Mouse (Mus musculus): ENCODE measurements around the gene Ptprcap. TPM values are rescaled to one million over a fixed set of nuclear protein-coding genes. Genes with fewer than 3 reads are reported as not detected.

Ptprcap gene
- polyA plus RNA-seq (2014; fragmentation: Nextera tagmentation; extraction: Ambion mirVana), result 5.1 and 6.7 TPM in 2 replicates

DNA sequence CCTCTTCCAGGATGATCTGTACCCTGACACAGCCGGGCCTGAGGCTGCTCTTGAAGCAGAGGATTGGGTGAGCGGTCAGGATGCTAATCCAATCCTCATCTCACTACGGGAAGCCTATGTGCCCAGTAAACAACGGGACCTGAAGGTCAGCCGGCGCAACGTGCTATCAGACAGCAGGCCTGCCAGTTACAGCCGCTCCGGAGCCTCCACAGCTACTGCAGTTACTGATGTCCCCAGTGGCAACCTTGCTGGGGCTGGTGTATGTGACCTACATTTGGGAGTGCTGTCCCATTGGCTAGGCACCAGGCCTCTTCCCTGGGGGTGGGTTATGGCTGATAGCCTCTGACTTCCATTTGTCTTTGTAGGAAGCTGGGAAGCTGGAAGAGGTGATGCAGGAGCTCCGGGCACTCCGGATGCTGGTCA is at the start of gene Ptprcap:
Ptprcap (plus strand) TSS at position 373 of the 423 bp plus-strand sequence.
- no peaks in the 10 kb centered on the region for H3K27me3 ChIP-seq (replicated peaks; ENCODE audit: control insufficient read depth, insufficient read depth, low read length)
- no peak within 1 kb of the TSS for H3K4me2 ChIP-seq (ENCODE audit: low read depth, low read length)
- H3K9ac ChIP-seq (ENCODE audit: low read depth, low read length), result no peak within 1 kb of the TSS
- whole genome bisulfite sequencing, result 84% methylated on average over 10 of the region's 11 CpGs
- DNase-seq (ENCODE audit: low spot score), result no peak
- no peak within 1 kb of the TSS for H3K4me3 ChIP-seq (ENCODE audit: low read depth, low read length)
- H3K36me3 ChIP-seq (ENCODE audit: control insufficient read depth, insufficient read depth, low read length), result peaks cover 64% of the 10 kb centered on the region
- no peak for ATAC-seq (ENCODE audit: low read depth)
- no peaks in the 10 kb centered on the region for H3K9me3 ChIP-seq (ENCODE audit: control insufficient read depth, low read length)
- H3K27ac ChIP-seq (replicated peaks; ENCODE audit: low read depth, low read length), result no peak within 1 kb of the TSS
- H3K4me1 ChIP-seq (ENCODE audit: control insufficient read depth, insufficient read depth, low read length), result 0 out of 2 replicates have a peak, but pooled peaks cover 5% of the 10 kb centered on the region

GRCm38 (mm10) chr19:4103792-4104191 is 49.6 kb upstream of the Ptprcap start:
- peaks cover 21% of the 10 kb centered on the region for H3K4me1 ChIP-seq (ENCODE audit: control insufficient read depth, insufficient read depth, low read length)
- no peak overlapping the region for H3K9ac ChIP-seq (ENCODE audit: low read depth, low read length)
- no peak overlapping the region for H3K4me2 ChIP-seq (ENCODE audit: low read depth, low read length)
- peaks cover 31% of the 10 kb centered on the region for H3K27me3 ChIP-seq (replicated peaks; ENCODE audit: control insufficient read depth, insufficient read depth, low read length)
- no peak overlapping the region for H3K4me3 ChIP-seq (ENCODE audit: low read depth, low read length)
- H3K36me3 ChIP-seq (ENCODE audit: control insufficient read depth, insufficient read depth, low read length), result no peaks in the 10 kb centered on the region
- ATAC-seq (ENCODE audit: low read depth) (no peak), DNase-seq (ENCODE audit: low spot score) (no peak)
- no peaks in the 10 kb centered on the region for H3K9me3 ChIP-seq (ENCODE audit: control insufficient read depth, low read length)
- WGBS, result 68% methylated on average over 3 of the region's 3 CpGs
- no peak overlapping the region for H3K27ac ChIP-seq (replicated peaks; ENCODE audit: low read depth, low read length)

GRCm38 (mm10) chr19:4104675-4105194 is 48.7 kb upstream of the Ptprcap start:
- Histone ChIP-seq H3K27me3 (replicated peaks; ENCODE audit: control insufficient read depth, insufficient read depth, low read length) (peaks cover 24% of the 10 kb centered on the region), H3K9ac (ENCODE audit: low read depth, low read length) (no peak overlapping the region), H3K36me3 (ENCODE audit: control insufficient read depth, insufficient read depth, low read length) (no peaks in the 10 kb centered on the region), H3K4me3 (ENCODE audit: low read depth, low read length) (no peak overlapping the region), H3K9me3 (ENCODE audit: control insufficient read depth, low read length) (no peaks in the 10 kb centered on the region), H3K4me2 (ENCODE audit: low read depth, low read length) (no peak overlapping the region), H3K27ac (replicated peaks; ENCODE audit: low read depth, low read length) (no peak overlapping the region), H3K4me1 (ENCODE audit: control insufficient read depth, insufficient read depth, low read length) (peaks cover 14% of the 10 kb centered on the region)
- 79% methylated on average over 14 of the region's 16 CpGs for WGBS
- DNase-seq (ENCODE audit: low spot score) (no peak), ATAC-seq (ENCODE audit: low read depth) (no peak)

- Histone ChIP-seq H3K4me1 (ENCODE audit: control insufficient read depth, insufficient read depth, low read length) (no peaks in the 10 kb centered on the region), H3K36me3 (ENCODE audit: control insufficient read depth, insufficient read depth, low read length) (peaks cover under 1% of the 10 kb centered on the region), H3K9me3 (ENCODE audit: control insufficient read depth, low read length) (no peaks in the 10 kb centered on the region), H3K27me3 (replicated peaks; ENCODE audit: control insufficient read depth, insufficient read depth, low read length) (peaks cover 5% of the 10 kb centered on the region), H3K9ac (ENCODE audit: low read depth, low read length) (no peak overlapping the region), H3K27ac (replicated peaks; ENCODE audit: low read depth, low read length) (no peak overlapping the region), H3K4me3 (ENCODE audit: low read depth, low read length) (no peak overlapping the region), H3K4me2 (ENCODE audit: low read depth, low read length) (no peak overlapping the region)
- ATAC-seq (ENCODE audit: low read depth) (no peak), DNase-seq (ENCODE audit: low spot score) (no peak)
- 84% methylated on average over 14 of the region's 14 CpGs for WGBS
These were observed 46.8 kb upstream of the Ptprcap start for GRCm38 (mm10) chr19:4106654-4107053.

DNA sequence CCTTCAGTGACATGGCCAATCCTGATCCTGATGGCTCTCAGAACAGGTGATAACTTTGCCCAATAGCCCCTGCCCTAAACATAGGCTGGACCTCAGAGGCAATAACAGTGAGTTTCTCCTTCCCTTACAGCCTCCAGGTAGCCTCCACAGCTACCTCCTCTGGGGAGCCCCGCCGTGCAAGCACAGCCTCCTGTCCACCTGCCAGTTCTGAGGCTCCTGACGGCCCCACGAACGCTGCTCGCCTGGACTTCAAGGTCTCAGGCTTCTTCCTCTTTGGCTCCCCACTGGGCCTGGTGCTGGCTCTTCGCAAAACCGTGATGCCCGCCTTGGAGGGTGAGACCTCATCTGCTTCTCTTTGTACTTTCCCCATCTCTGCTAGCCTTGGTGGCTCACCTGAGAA is 44.9 kb upstream of the Ptprcap start:
- no peaks in the 10 kb centered on the region for H3K4me1 ChIP-seq (ENCODE audit: control insufficient read depth, insufficient read depth, low read length)
- no peaks in the 10 kb centered on the region for H3K27me3 ChIP-seq (replicated peaks; ENCODE audit: control insufficient read depth, insufficient read depth, low read length)
- WGBS, result 85% methylated on average over 9 of the region's 9 CpGs
- no peak overlapping the region for H3K4me3 ChIP-seq (ENCODE audit: low read depth, low read length)
- ATAC-seq (ENCODE audit: low read depth), result no peak
- H3K27ac ChIP-seq (replicated peaks; ENCODE audit: low read depth, low read length), result no peak overlapping the region
- H3K9ac ChIP-seq (ENCODE audit: low read depth, low read length), result no peak overlapping the region
- no peaks in the 10 kb centered on the region for H3K9me3 ChIP-seq (ENCODE audit: control insufficient read depth, low read length)
- no peak for DNase-seq (ENCODE audit: low spot score)
- no peak overlapping the region for H3K4me2 ChIP-seq (ENCODE audit: low read depth, low read length)
- peaks cover 17% of the 10 kb centered on the region for H3K36me3 ChIP-seq (ENCODE audit: control insufficient read depth, insufficient read depth, low read length)

- no peak overlapping the region for H3K9ac ChIP-seq (ENCODE audit: low read depth, low read length)
- no peaks in the 10 kb centered on the region for H3K27me3 ChIP-seq (replicated peaks; ENCODE audit: control insufficient read depth, insufficient read depth, low read length)
- H3K9me3 ChIP-seq (ENCODE audit: control insufficient read depth, low read length), result no peaks in the 10 kb centered on the region
- H3K27ac ChIP-seq (replicated peaks; ENCODE audit: low read depth, low read length), result no peak overlapping the region
- H3K4me2 ChIP-seq (ENCODE audit: low read depth, low read length), result no peak overlapping the region
- peaks cover 50% of the 10 kb centered on the region for H3K36me3 ChIP-seq (ENCODE audit: control insufficient read depth, insufficient read depth, low read length)
- no peak overlapping the region for H3K4me3 ChIP-seq (ENCODE audit: low read depth, low read length)
- DNase-seq (ENCODE audit: low spot score), result no peak
- ATAC-seq (ENCODE audit: low read depth), result no peak
- no peaks in the 10 kb centered on the region for H3K4me1 ChIP-seq (ENCODE audit: control insufficient read depth, insufficient read depth, low read length)
- WGBS, result 92% methylated on average over 26 of the region's 26 CpGs
These were observed 41.1 kb upstream of the Ptprcap start for GRCm38 (mm10) chr19:4112063-4112960.

- H3K4me1 ChIP-seq (ENCODE audit: control insufficient read depth, insufficient read depth, low read length), result no peaks in the 10 kb centered on the region
- H3K27me3 ChIP-seq (replicated peaks; ENCODE audit: control insufficient read depth, insufficient read depth, low read length), result no peaks in the 10 kb centered on the region
- H3K36me3 ChIP-seq (ENCODE audit: control insufficient read depth, insufficient read depth, low read length), result peaks cover 60% of the 10 kb centered on the region
- ATAC-seq (ENCODE audit: low read depth) (no peak), DNase-seq (ENCODE audit: low spot score) (no peak)
- no peak overlapping the region for H3K27ac ChIP-seq (replicated peaks; ENCODE audit: low read depth, low read length)
- no peak overlapping the region for H3K4me2 ChIP-seq (ENCODE audit: low read depth, low read length)
- H3K4me3 ChIP-seq (ENCODE audit: low read depth, low read length), result no peak overlapping the region
- no peaks in the 10 kb centered on the region for H3K9me3 ChIP-seq (ENCODE audit: control insufficient read depth, low read length)
- no peak overlapping the region for H3K9ac ChIP-seq (ENCODE audit: low read depth, low read length)
- WGBS, result 74% methylated on average over 13 of the region's 13 CpGs
These were observed 40.1 kb upstream of the Ptprcap start for GRCm38 (mm10) chr19:4113186-4113805.

DNA sequence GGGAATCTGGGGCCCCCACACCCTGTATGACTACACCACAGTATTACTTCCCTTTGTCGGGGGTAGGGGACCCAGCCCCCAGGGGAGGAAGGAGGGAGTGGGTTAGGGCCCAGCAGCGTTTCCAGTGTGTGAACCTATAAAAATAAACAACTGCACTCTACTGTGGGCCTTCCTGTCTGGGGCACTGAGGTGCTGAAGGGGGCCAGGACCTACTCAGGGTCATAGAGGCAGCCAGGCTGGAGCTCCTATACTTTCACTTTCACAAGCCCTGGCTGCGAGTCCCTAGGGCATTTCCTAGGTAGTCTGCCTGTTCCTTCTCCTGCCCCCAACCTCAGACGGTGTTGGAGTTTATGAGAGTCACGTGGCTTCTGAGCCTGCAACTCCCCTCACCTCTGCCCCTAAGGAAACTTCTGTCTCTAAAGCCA is 39.6 kb upstream of the Ptprcap start:
- Histone ChIP-seq H3K9ac (ENCODE audit: low read depth, low read length) (no peak overlapping the region), H3K4me2 (ENCODE audit: low read depth, low read length) (no peak overlapping the region), H3K27me3 (replicated peaks; ENCODE audit: control insufficient read depth, insufficient read depth, low read length) (no peaks in the 10 kb centered on the region), H3K9me3 (ENCODE audit: control insufficient read depth, low read length) (no peaks in the 10 kb centered on the region), H3K27ac (replicated peaks; ENCODE audit: low read depth, low read length) (no peak overlapping the region), H3K36me3 (ENCODE audit: control insufficient read depth, insufficient read depth, low read length) (peaks cover 63% of the 10 kb centered on the region), H3K4me1 (ENCODE audit: control insufficient read depth, insufficient read depth, low read length) (no peaks in the 10 kb centered on the region), H3K4me3 (ENCODE audit: low read depth, low read length) (no peak overlapping the region)
- DNase-seq (ENCODE audit: low spot score), result no peak
- WGBS, result 56% methylated on average over 5 of the region's 5 CpGs
- ATAC-seq (ENCODE audit: low read depth), result no peak
